Mouse (Mus musculus): ENCODE measurements around the gene Cav3.

Gene Cav3

DNA sequence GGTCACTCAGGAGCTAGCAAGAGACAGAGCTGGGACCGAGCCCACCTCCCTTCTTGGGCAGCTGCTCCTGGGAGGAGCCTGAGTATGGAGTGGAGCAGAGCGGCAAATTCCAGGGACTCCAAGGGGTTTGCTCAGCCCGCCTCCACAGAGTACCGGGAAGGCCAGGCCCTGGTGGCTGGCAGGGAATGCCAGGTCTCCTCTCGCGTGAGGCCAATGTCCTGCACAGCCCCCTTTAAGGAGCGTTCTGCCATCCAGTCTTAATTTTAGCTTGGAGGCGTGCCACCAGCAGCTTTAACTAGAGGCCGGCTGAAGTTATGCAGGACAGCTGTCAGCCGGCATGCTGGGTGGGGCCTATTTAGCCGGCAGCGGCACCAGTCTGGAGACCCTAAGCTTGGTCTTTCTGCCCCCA lies at the start of gene Cav3:
Cav3 (plus strand) TSS at position 165 of the 409 bp plus-strand sequence.
- DNase-seq (ENCODE audit: low read depth) = no peak

DNA sequence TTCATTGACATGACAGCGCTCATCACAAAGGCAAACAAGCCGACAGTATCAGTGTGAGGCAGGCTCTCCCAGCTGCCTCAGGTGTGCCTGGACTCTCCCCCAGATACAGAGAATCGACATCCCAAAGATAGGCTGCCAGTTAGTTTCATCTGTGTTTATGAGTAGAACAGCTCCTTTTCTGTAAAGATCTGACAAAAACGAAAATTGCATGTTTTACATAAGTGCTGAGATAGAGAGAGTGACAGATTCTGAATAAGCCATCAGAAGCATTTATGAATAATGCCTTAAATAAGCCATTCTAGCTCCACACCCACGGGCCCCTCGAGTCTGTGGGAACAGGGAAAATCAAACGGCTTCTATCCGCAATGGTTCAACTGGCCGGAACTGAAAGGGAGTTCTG lies 40.0 kb upstream of the Cav3 start:
- no peak for DNase-seq (ENCODE audit: low read depth)

DNA sequence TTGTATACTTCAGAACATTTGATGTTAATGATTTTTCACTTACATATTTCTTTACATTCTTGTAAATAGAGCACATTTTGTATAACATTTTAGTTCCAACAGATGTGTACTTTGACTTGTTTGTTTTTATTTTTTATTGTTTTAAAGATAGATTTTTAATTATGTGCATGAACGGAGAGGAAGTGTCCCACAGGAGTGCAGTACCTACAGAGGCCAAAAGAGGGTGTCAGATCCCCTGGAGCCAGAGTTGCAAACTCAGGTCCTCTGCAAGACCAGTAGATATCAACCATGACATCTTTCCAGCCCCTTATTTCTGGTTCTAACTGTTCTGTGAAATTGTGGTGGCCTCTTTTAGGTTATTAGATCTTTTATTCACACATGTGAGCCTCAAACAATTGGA lies 38.4 kb upstream of the Cav3 start:
- no peak for DNase-seq (ENCODE audit: low read depth)

DNA sequence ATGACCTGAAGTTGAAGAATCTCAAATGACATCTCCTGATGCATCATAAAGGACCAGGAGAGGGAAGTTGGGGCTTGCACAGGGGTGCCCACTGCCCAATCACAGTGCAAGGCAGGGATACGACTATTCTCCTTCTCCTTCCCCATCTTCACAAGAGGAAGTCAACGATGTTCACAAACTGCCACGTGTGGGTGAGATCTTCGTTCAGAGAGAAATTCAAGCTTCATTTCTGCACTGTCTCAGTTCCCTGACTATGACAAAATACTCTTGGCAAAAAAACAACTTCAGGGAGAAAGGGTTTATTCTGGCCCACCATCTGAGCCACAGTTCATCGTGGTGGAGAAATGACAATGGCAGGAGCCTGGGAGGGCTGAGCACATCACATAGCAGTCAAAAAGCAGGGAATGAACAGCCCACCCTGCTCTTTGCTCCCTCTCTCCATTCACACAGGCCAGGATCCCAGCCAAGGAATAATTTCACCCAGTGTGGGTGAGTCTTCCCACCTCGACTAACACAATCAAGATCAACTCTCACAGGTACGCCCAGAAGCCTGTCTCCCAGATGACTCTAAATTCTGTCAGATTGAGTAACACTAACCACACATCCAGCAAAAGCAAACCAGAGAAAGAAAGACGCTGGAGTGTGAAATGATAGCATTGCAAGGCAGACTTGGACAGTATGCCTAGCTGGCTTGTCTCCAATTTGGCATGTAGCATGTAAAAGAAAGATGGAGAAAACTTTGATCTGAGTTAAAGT lies 35.4 kb upstream of the Cav3 start:
- peak; percentile 17 for DNase-seq (ENCODE audit: low read depth)

DNA sequence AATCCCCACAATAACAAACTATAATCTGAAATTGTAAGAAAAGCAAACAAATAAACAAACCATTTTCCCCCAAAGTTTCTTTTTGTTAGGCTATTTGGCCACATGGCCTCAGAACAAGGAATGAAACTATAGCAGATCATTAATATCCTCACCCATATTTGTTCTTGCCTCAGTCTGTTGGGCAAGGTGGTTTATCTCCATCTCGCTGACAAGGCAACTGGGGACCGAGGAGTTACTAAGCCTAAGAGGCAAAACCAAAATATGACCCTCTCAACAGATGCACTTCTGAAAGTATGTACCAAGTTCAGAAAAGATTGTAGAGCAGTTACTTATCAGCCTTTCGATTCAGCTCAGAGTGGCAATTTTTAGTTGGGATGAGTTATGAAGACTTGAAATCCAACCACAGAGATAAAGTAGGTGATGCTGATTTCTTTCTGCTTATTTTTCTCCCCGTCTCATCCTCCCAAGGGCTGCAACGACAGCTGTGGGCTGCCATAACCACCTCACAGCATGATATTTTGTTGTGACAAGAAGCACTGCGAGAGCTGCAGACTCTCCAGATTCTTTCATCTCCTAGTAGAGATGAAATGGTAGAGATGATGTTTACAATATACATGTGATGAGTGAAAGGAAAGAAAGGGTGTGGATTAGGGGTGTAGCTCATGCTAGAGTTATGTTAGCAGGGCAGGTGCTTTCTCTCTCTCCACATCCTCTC lies 33.1 kb upstream of the Cav3 start:
- no peak for DNase-seq (ENCODE audit: low read depth)

DNA sequence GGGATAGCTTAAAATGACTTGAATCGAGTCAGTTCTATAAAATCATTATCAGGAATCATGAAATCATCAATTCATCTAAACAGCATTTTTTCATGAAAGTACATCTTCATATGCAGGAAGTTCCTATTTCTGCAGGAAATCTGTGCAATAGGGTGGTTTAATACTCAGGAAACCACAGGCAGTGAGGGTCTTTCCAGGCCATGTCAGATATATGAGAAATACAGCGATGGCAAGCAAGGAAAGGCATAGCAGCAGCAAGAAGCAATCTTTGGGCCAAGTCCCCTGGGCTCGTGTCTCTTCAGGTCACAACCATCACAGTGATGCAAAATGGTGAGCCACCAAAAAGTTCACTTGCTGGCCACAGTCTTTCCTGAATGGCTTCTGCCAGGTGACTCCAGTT lies 13.6 kb upstream of the Cav3 start:
- DNase-seq (ENCODE audit: low read depth) = no peak

DNA sequence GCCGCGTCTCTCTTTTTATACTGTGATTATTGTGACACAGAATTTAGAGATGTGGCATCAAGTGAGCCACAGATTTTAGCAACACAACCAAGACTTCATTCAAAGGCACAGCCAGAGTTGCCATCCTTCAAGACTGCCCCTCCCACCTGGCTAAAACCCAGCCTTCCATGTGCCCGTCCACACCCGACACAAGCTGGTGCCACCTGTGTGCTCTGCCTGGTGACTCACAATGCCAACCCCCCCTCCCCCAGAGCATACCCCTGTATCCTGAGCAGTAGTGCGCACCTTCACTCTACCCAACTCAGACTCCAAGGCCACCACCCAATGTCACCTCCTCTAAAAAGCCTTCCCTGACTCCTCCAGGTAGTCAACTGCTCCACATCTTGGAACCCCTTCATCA lies 2.2 kb downstream of the Cav3 start:
- no peak for DNase-seq (ENCODE audit: low read depth)

DNA sequence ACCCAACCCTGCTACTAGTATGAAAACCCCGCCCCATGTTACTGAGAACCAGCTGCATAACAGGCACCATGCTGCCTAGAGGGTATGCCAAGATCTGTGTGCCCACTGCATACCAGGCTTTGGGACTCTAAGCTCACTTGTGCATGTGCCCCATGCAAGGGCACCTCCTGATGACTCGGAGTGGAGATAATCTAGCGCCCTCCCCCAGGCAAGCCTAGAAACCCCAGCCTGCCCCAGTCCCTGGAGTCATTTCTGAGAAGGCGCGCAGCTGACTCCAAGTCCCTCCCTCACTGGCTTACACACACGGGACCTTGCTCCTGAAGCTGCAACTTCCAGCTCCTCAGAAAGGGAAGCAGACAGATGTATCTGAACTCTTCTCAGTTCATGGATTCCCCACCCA lies 4.0 kb downstream of the Cav3 start:
- no peak for DNase-seq (ENCODE audit: low read depth)

DNA sequence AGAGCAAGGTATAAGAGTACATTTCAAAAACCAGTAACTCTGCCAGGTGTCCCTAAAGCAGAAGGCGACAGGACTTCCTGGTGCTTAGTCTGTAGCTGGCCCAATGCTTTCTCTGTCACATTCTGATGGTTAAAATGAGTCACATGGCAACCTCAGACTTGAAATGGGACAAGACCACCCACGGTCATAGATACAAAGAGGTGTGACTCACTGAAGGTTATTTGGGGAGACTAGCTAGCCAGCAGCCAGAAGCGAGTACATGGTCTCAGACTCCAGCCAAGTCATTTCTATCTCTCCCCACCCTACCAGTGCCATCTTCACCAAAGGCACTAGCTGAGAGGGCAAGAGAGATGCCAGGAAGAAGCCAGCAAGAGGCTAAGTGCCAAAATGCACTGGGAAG lies 6.1 kb downstream of the Cav3 start:
- DNase-seq (ENCODE audit: low read depth) = no peak

DNA sequence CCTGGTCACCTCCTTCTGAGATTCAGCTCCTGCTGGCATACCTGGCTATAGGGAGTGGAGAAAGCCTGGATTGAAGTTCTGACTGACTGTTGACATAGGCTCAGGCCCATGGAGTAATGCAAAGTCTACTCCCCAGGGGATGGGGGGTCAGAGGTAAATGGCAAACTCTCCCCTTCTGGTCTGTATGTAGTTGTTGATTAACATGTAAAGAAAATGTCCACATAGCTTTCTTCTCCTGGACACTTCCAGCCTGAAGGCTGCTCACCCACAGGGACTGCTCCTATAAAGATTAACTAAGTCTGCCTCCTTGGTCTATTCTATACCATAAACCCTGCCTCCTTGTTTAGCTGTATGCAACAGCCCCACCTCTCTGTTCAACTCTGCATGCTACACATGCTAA lies 6.7 kb downstream of the Cav3 start:
- DNase-seq (ENCODE audit: low read depth) = no peak

DNA sequence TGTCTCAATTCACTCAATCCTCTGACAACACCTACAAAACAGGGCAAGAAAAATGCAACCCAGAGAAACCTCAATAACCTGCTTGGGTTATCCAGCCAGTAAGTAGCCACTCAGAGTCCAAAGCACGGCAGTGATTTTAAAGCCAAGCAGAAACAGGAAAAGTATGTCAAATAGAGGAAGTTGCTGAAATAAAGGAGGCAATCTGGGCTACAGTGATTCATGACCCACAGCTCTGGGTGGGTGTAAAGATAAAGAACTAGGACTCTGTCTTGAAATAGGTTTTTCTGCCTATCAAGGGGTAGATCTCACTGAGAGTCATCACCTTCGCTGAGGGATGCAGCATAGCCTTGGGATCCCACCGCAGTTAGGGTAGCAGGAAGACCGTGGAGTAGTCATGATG lies 12.3 kb downstream of the Cav3 start:
- no peak for DNase-seq (ENCODE audit: low read depth)

DNA sequence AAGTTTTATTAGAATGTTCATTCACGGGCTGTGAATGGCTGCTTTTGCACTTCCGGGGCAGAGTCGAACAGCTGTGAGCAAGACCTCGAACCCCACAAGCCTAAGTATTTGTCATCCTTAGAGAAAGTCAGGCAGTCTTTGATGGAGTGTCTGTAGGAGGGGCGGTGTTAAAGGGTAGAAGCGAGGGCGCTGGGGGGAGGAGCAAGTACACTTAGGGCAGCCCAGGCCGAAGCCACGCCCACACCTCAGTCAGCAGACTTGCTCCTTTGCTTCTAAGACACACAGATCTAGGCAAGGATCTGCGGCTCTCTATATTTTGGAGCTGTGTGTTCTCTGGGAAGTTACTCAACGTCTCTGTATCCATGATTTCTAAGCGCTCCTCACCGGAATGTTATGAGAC lies 20.6 kb downstream of the Cav3 start:
- DNase-seq (ENCODE audit: low read depth) = no peak

DNA sequence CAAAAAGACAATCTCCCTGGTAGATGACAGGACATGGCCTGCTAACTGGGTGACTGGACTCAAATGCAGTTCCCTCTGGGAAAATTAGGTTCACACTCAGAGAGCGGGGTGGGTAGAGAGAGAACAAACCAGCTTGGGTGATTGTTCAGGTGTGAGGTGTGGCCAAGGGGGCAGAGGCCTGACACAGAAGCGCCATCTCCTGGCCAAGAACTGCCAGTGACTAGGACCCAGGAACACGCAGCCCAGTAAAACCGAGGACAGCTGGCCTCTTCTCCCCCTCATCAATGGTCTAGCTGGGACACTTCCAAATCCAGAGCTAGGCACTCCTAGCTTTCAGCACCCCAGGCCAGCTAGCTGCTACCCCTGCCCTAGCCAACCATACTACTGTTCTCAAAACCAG lies 25.0 kb downstream of the Cav3 start:
- peak; percentile 21 for DNase-seq (ENCODE audit: low read depth)

DNA sequence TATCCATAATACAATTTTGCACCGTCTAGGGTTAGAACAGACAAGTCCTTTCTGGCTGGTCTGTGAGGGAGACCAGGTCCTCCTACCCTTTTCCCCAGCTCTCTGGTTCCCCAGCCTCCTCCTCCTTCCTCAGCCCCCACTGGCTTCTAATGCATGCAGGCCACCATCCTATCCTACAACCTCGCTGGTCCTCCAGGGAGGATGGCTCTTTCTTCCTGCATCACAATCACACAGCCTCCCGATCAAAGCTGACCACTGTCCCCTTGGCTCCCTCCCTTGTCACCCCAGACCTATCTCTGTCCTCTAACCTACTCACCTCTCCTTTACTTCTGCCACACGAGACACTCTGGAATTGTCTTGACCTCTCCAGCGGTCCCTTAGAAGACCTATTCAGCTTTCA lies 28.7 kb downstream of the Cav3 start:
- no peak for DNase-seq (ENCODE audit: low read depth)

DNA sequence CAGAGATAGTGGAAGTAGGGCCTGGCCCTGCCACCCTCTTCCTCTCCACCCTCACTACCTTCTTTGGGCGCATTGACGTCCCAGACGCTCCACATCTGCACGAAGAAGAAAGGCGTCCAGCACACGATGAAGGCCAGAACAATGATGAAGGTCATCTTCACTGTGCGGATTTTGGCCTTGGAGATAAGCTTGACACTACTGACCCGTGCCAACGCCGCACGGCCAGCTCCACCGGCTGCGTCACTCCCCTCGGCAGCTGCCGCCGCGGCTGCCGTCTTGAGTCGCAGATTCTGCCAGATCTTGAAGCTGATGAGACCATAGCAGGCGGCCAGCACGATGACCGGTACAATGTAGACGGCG lies 29.5 kb downstream of the Cav3 start:
- no peak for DNase-seq (ENCODE audit: low read depth)

DNA sequence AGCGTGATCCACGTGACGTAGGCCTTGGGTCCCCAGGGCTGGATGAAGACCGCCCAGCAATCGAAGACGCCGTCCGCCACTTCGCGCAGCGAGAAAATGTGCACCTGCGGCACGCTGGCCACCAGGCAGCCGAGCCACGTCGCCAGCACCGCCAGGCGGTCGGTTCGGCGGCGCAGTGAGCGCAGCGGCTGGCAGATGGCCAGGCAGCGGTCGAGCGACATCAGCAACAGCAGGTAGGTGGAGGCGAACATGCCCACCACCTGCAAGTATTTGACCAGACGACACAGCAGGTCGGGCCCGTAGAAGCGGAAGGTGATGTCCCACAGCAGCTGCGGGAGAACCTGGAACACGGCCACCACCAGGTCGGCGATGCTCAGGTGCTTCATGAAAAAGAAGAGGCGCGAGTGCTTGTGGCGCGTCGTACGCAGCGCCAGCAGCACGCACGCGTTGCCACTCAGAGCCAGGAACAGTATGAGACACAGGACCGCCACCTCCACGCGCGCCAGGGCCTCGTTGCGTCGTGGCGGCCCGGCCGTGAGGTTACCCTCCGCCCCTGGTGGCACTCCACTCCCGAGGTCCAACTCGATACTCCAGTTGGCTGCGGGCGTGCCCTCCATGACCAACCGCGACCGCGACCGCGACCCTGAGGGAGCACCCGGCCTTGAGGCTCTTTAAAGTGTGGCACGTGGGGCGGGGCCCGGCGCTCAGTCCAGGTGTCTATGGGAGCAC lies 30.0 kb downstream of the Cav3 start:
- DNase-seq (ENCODE audit: low read depth) = no peak

DNA sequence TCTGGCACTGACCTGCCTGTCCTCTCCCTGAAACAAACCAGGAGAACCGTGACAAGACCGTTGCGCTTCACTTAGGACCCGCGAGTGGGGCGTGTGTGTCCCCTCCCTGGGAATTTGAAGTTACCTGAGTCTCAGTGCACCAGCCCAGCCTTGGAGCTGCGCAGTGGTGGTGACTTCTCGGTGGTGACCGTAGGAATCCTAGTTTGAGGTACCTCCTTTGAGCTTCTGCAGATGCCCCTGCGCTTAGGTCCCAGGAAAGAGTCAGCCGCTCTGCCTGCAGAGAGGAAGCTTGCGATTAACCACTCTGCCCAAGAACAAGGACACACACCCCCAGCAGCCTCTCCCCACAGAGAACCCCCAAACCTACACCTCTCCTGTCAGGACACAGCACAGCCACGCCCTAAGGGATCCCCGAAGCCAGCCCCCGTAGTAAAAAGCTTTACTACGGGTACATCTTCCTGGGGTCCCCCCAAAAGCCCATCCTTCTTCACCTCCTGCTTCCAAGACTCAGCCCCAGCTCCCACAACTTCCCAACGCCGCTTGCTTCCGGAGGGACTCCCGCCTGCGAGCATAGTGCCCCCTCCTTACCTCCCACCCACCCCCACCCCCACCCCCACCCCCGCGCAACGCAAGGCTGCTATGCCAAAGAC lies 30.7 kb downstream of the Cav3 start, which contains the start of gene Oxtr:
Oxtr (minus strand) TSS at position 34 of the 650 bp plus-strand sequence.
- DNase-seq (ENCODE audit: low read depth) = no peak

DNA sequence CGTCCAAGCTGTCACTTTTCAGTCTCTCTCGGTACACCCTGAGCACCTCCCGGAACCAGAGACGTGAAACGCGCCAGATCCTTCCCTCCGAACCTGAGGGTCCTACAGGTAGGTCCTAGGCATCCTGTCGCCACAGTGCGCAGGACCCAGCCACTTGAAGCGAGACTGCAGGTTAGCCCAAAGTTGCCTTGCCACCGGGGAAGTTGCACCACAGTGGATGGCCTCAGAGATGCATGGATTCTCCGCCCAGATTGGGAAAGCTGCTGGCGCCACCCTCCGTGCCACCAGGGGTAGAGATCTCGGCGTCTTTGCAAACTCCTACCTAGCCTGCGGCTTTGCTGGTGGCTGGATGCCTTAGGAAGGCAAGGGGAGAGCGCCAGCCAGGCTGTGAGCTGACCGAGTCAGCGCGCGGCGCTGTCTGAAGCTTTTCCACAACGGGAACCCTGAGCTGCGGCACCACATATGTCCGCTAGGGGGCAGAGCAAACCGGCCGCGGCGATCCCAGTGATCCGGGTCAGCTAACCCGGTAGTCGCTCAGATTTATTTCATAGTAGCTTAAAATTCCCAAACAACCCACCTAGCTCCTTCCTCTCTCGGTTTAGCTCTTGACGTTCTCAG lies 31.4 kb downstream of the Cav3 start:
- DNase-seq (ENCODE audit: low read depth) = peak; percentile 80

DNA sequence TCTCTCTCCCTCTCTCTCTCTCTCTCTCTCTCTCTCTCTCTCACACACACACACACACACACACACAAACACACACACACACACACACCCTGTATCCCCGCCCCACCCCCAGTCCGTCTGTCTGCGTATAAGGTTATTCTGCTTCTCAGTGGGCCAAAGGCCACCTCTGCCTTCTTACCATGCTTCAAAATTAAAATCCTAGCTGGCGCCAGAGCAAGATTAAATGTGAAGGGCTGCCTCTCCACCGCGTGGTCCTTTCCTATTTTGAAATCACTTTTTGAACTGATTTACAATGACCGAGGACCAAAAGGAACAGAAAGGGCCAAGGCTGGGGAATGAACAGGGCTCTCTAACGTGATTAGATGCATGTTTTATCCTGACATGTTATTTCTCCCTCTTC lies 32.2 kb downstream of the Cav3 start:
- DNase-seq (ENCODE audit: low read depth) = no peak

DNA sequence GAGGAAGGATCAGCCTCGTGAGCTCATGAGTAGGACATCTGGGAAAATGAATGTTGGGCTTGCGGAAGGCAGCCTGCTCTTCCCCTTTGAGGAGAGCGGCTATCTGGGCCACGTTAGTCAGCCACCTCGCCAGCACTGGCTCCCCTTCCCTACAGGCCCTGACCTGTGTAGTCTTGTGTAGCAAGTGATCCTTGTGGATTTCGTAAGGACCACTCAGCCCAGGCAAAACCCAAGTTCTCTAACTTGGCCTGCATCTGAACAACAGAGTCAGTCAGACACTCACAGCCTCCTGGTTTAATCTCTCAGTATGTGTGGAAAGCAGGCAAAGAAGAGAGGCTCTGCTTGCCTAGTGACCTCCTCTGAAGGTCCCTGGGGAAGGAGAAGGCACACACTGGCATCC lies 33.4 kb downstream of the Cav3 start:
- no peak for DNase-seq (ENCODE audit: low read depth)

DNA sequence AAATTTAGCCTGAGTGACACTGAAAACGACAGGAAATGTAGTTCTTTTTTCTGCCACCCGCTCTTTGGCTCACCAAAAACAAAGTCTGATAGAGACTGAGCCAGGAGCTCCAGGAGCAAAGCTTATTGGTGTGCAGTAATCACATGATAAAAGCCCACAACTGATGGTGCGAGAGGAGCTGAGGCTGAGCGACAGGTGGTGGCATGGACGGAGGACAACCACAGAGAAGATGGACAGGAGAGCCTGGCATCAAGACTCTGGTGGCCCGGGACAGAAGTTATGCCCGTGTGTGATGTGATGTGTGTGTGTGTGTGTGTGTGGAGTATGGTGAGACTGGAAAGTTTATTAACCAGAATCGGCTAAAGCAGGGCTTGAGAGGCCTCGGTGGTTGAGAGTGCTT lies 34.1 kb downstream of the Cav3 start:
- DNase-seq (ENCODE audit: low read depth) = no peak

DNA sequence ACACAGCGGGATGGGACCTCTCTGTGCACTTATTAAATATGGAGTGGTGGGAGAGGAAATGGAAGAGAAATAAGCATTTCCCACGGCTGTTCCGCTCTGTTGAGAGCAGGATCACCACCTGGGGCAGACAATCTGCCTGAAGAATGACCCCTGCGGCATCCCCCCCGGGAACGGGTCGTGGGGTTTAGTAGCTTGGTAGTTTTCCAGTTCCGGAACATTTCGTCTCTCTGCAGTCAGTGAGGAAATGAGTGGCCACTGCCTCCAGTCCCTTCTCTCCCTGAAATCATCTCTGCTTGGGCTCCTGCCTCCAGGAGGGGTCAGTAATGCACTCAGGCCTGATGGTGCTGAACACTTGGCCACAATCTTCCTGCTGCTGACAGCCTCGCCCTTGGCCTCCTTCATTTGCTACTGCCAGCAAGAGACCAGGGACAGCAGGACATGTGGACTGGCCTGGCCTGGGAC lies 35.3 kb downstream of the Cav3 start:
- no peak for DNase-seq (ENCODE audit: low read depth)

All from NIH3T3 (cell line).